Mouse (Mus musculus) stomach, embryonic 16.5 days (tissue): ENCODE results near the gene Stom. TPM values are rescaled to one million over a fixed set of nuclear protein-coding genes. Genes with fewer than 3 reads are reported as not detected.

Experiments used
- ATAC-seq: fragments of 200-750 bp; cut with Nextera tagmentation; 2 replicates; pipeline ENCODE4 v1.8.0; 2017; ENCODE audit warnings: moderate number of reproducible peaks, moderate TSS enrichment; ENCODE audit not compliant: insufficient read depth, low FRiP score
- H3K27ac ChIP-seq: fragments of 300-500 bp; sonication (generic); 2 replicates; pipeline ENCODE4 v1.5.1; 2014; ENCODE audit warnings: low read length
- H3K27me3 ChIP-seq: fragments of 300-500 bp; sonication (generic); 2 replicates; pipeline ENCODE4 v1.6.1; 2014; ENCODE audit warnings: low read length, control low read depth, mixed read lengths; ENCODE audit not compliant: control insufficient read depth, insufficient read depth
- H3K36me3 ChIP-seq: fragments of 300-500 bp; sonication (generic); 2 replicates; pipeline ENCODE4 v1.6.1; 2014; ENCODE audit warnings: low read length; ENCODE audit not compliant: control insufficient read depth, insufficient read depth
- H3K4me1 ChIP-seq: fragments of 300-500 bp; sonication (generic); 2 replicates; pipeline ENCODE4 v1.6.1; 2014; ENCODE audit warnings: low read length, control low read depth, mixed read lengths; ENCODE audit not compliant: control insufficient read depth, insufficient read depth
- H3K4me2 ChIP-seq: fragments of 300-500 bp; sonication (generic); 2 replicates; pipeline ENCODE4 v1.6.1; 2014; ENCODE audit warnings: low read depth, low read length, mixed read lengths
- H3K4me3 ChIP-seq: fragments of 300-500 bp; sonication (generic); replicated peaks from 2 replicates; pipeline ENCODE4 v1.5.1; 2014; ENCODE audit warnings: mild to moderate bottlenecking, low read length
- H3K9ac ChIP-seq: fragments of 300-500 bp; sonication (generic); 2 replicates; pipeline ENCODE4 v1.6.1; 2014; ENCODE audit warnings: low read length
- H3K9me3 ChIP-seq: fragments of 300-500 bp; sonication (generic); replicated peaks from 2 replicates; pipeline ENCODE4 v1.6.1; 2016; ENCODE audit warnings: low read length, control low read depth; ENCODE audit not compliant: control insufficient read depth
- WGBS: fragments of 180-500 bp; shearing (Covaris S2); extraction: QIAGEN DNeasy Blood & Tissue Kit; methylation state at CpG from one replicate; pipeline ENCODE4 v1.1.7; 2014; 5-methylcytosine and 5-hydroxymethylcytosine counted together
- polyA plus RNA-seq: library from polyadenylated mRNA; unstranded; fragments of >200 nt; fragmentation: Nextera tagmentation; extraction: Ambion mirVana; gene quantifications from 2 replicates; pipeline ENCODE4 v1.2.1, GENCODE M21; 2015

Gene Stom
- polyA plus RNA-seq, 1 experiment from 2014 or later = 87.3 TPM

- Histone ChIP-seq H3K4me2 (no peak overlapping the region; the same call in 1 of the 2 replicates), H3K27me3 (no peaks in the 10 kb centered on the region), H3K4me1 (peaks cover 13% of the 10 kb centered on the region; the same call in 1 of the 2 replicates), H3K9me3 (no peaks in the 10 kb centered on the region), H3K4me3 (no peak overlapping the region), H3K9ac (no peak overlapping the region), H3K36me3 (no peaks in the 10 kb centered on the region), H3K27ac (no peak overlapping the region)
- 60% methylated on average over 10 of the region's 10 CpGs for WGBS
- no peak for ATAC-seq
Measured at GRCm38 (mm10) chr2:35327583-35327982, 9.2 kb downstream of the Stom start.

GRCm38 (mm10) chr2:35326931-35327330, 9.8 kb downstream of the Stom start:
- Histone ChIP-seq H3K4me1 (peaks cover 13% of the 10 kb centered on the region; the same call in 1 of the 2 replicates), H3K27me3 (no peaks in the 10 kb centered on the region), H3K4me2 (no peak overlapping the region), H3K9me3 (no peaks in the 10 kb centered on the region), H3K27ac (no peak overlapping the region), H3K4me3 (no peak overlapping the region), H3K9ac (no peak overlapping the region), H3K36me3 (no peaks in the 10 kb centered on the region)
- 49% methylated on average over 1 of the region's 1 CpGs for WGBS
- no peak for ATAC-seq

- Histone ChIP-seq H3K4me3 (no peak overlapping the region), H3K36me3 (no peaks in the 10 kb centered on the region), H3K9me3 (no peaks in the 10 kb centered on the region), H3K4me2 (no peak overlapping the region), H3K27ac (0 out of 2 replicates have a peak overlapping the region, but pooled peaks have one; percentile 8), H3K9ac (no peak overlapping the region), H3K27me3 (no peaks in the 10 kb centered on the region), H3K4me1 (peaks cover 13% of the 10 kb centered on the region; the same call in 1 of the 2 replicates)
- WGBS = 63% methylated on average over 10 of the region's 10 CpGs
- ATAC-seq = no peak
Measured at GRCm38 (mm10) chr2:35325930-35326329, 10.8 kb downstream of the Stom start.

GRCm38 (mm10) chr2:35322404-35323164, 14.2 kb downstream of the Stom start:
- Histone ChIP-seq H3K4me1 (peaks cover 9% of the 10 kb centered on the region; the same call in 1 of the 2 replicates), H3K27me3 (no peaks in the 10 kb centered on the region), H3K9ac (0 out of 2 replicates have a peak overlapping the region, but pooled peaks have one; percentile 5), H3K4me3 (no peak overlapping the region), H3K9me3 (no peaks in the 10 kb centered on the region), H3K27ac (peak overlapping the region; percentile 56), H3K36me3 (no peaks in the 10 kb centered on the region), H3K4me2 (no peak overlapping the region)
- 47% methylated on average over 10 of the region's 10 CpGs for WGBS
- ATAC-seq = peak; percentile 77; the same call in 1 of the 2 replicates

- peaks cover 6% of the 10 kb centered on the region; the same call in 1 of the 2 replicates for H3K4me1 ChIP-seq
- no peaks in the 10 kb centered on the region for H3K36me3 ChIP-seq
- no peaks in the 10 kb centered on the region for H3K9me3 ChIP-seq
- H3K27ac ChIP-seq = no peak overlapping the region
- H3K4me3 ChIP-seq = no peak overlapping the region
- 93% methylated on average over 15 of the region's 15 CpGs for WGBS
- ATAC-seq = no peak
- H3K27me3 ChIP-seq = no peaks in the 10 kb centered on the region
- H3K9ac ChIP-seq = no peak overlapping the region
- H3K4me2 ChIP-seq = no peak overlapping the region
Measured at GRCm38 (mm10) chr2:35320399-35320798, 16.4 kb downstream of the Stom start.

GRCm38 (mm10) chr2:35318405-35318804, 18.4 kb downstream of the Stom start:
- H3K36me3 ChIP-seq = 0 out of 2 replicates have a peak, but pooled peaks cover 3% of the 10 kb centered on the region
- H3K27me3 ChIP-seq = no peaks in the 10 kb centered on the region
- H3K4me3 ChIP-seq = no peak overlapping the region
- H3K9ac ChIP-seq = no peak overlapping the region
- H3K27ac ChIP-seq = no peak overlapping the region
- no peak for ATAC-seq
- H3K9me3 ChIP-seq = no peaks in the 10 kb centered on the region
- 88% methylated on average over 12 of the region's 12 CpGs for WGBS
- peaks cover 6% of the 10 kb centered on the region; the same call in 1 of the 2 replicates for H3K4me1 ChIP-seq
- no peak overlapping the region for H3K4me2 ChIP-seq

GRCm38 (mm10) chr2:35317604-35318003, 19.2 kb downstream of the Stom start:
- Histone ChIP-seq H3K27me3 (no peaks in the 10 kb centered on the region), H3K27ac (no peak overlapping the region), H3K36me3 (0 out of 2 replicates have a peak, but pooled peaks cover 3% of the 10 kb centered on the region), H3K9me3 (no peaks in the 10 kb centered on the region), H3K9ac (no peak overlapping the region), H3K4me1 (peaks cover under 1% of the 10 kb centered on the region; the same call in 1 of the 2 replicates), H3K4me3 (no peak overlapping the region), H3K4me2 (no peak overlapping the region)
- no peak for ATAC-seq
- WGBS = 85% methylated on average over 4 of the region's 4 CpGs

GRCm38 (mm10) chr2:35314300-35314699, 22.5 kb downstream of the Stom start:
- Histone ChIP-seq H3K9ac (no peak overlapping the region), H3K4me1 (no peaks in the 10 kb centered on the region), H3K4me3 (no peak overlapping the region), H3K27me3 (no peaks in the 10 kb centered on the region), H3K9me3 (0 out of 2 replicates have a peak, but pooled peaks cover 2% of the 10 kb centered on the region), H3K36me3 (0 out of 2 replicates have a peak, but pooled peaks cover 3% of the 10 kb centered on the region), H3K4me2 (no peak overlapping the region), H3K27ac (no peak overlapping the region)
- no peak for ATAC-seq
- 42% methylated on average over 3 of the region's 3 CpGs for WGBS

GRCm38 (mm10) chr2:35309906-35310493, 26.8 kb downstream of the Stom start:
- Histone ChIP-seq H3K36me3 (0 out of 2 replicates have a peak, but pooled peaks cover under 1% of the 10 kb centered on the region), H3K9ac (no peak overlapping the region), H3K4me3 (no peak overlapping the region), H3K9me3 (0 out of 2 replicates have a peak, but pooled peaks cover 2% of the 10 kb centered on the region), H3K4me1 (no peaks in the 10 kb centered on the region), H3K27me3 (no peaks in the 10 kb centered on the region), H3K4me2 (no peak overlapping the region), H3K27ac (peak overlapping the region; percentile 10; the same call in 1 of the 2 replicates)
- ATAC-seq = no peak
- WGBS = 70% methylated on average over 4 of the region's 4 CpGs
